Mouse (Mus musculus): ENCODE results near the gene Rergl.

The Rergl gene

GRCm38 (mm10) chr6:139501876-139502275, at the start of gene Rergl:
Rergl (minus strand) TSS chr6:139501976.
- DNase-seq (ENCODE audit: low spot score) = no peak

- DNase-seq (ENCODE audit: low spot score) = no peak
Measured at GRCm38 (mm10) chr6:139538469-139538868, 36.7 kb upstream of the Rergl start.

- no peak for DNase-seq (ENCODE audit: low spot score)
Measured at GRCm38 (mm10) chr6:139525406-139525805, 23.6 kb upstream of the Rergl start.

GRCm38 (mm10) chr6:139524288-139524687, 22.5 kb upstream of the Rergl start:
- no peak for DNase-seq (ENCODE audit: low spot score)

- DNase-seq (ENCODE audit: low spot score) = no peak
Measured at GRCm38 (mm10) chr6:139514938-139515510, 13.2 kb upstream of the Rergl start.

- no peak for DNase-seq (ENCODE audit: low spot score)
Measured at GRCm38 (mm10) chr6:139479730-139480129, 22.0 kb downstream of the Rergl start.

- DNase-seq (ENCODE audit: low spot score) = no peak
Measured at GRCm38 (mm10) chr6:139464980-139465379, 36.8 kb downstream of the Rergl start.

GRCm38 (mm10) chr6:139464292-139464691, 37.5 kb downstream of the Rergl start:
- no peak for DNase-seq (ENCODE audit: low spot score)

- no peak for DNase-seq (ENCODE audit: low spot score)
Measured at GRCm38 (mm10) chr6:139461094-139461493, 40.7 kb downstream of the Rergl start.

GRCm38 (mm10) chr6:139460470-139460869, 41.3 kb downstream of the Rergl start:
- DNase-seq (ENCODE audit: low spot score) = no peak

- DNase-seq (ENCODE audit: low spot score) = no peak
Measured at GRCm38 (mm10) chr6:139443999-139444398, 57.8 kb downstream of the Rergl start.
